Mouse (Mus musculus): ENCODE results near the gene Ankle2.

- no peak for TF ChIP-seq MAFK (IDR thresholded peaks at IDR 0.05; ENCODE audit: insufficient read depth, low read depth, low read length)
- no peak for TF ChIP-seq ZNF384 (IDR thresholded peaks at IDR 0.05; ENCODE audit: low read depth, low read length)
Observed at GRCm38 (mm10) chr5:110291649-110292048, 60.8 kb downstream of the Ankle2 start.
